Mouse (Mus musculus) kidney, postnatal 0 days (tissue): ENCODE results near the gene Anxa6. TPM values are rescaled to one million over a fixed set of nuclear protein-coding genes. Genes with fewer than 3 reads are reported as not detected.

Source experiments
- ATAC-seq: fragments of 200-750 bp; cut with Nextera tagmentation; replicated peaks from 2 replicates; pipeline ENCODE4 v1.8.0; 2017; ENCODE audit warnings: low read depth, moderate number of reproducible peaks, moderate TSS enrichment, moderate library complexity; ENCODE audit not compliant: low FRiP score
- DNase-seq: peaks from one replicate; pipeline ENCODE4 v3.0.0-alpha.2; 2016; ENCODE audit warnings: low spot score
- H3K27ac ChIP-seq: fragments of 300-500 bp; sonication (generic); 2 replicates; pipeline ENCODE4 v1.5.1; 2014; ENCODE audit warnings: mild to moderate bottlenecking
- H3K27me3 ChIP-seq: fragments of 300-500 bp; sonication (generic); 2 replicates; pipeline ENCODE4 v1.6.1; 2014; ENCODE audit warnings: low read length, mixed read lengths; ENCODE audit not compliant: insufficient read depth
- H3K36me3 ChIP-seq: fragments of 300-500 bp; sonication (generic); 2 replicates; pipeline ENCODE4 v1.6.1; 2014; ENCODE audit warnings: low read length, mixed read lengths; ENCODE audit not compliant: insufficient read depth
- H3K4me1 ChIP-seq: fragments of 300-500 bp; sonication (generic); replicated peaks from 2 replicates; pipeline ENCODE4 v1.6.1; 2014; ENCODE audit warnings: antibody characterized with exemption, low read length, mixed read lengths; ENCODE audit not compliant: insufficient read depth
- H3K4me2 ChIP-seq: fragments of 300-500 bp; sonication (generic); 2 replicates; pipeline ENCODE4 v1.6.1; 2014; ENCODE audit warnings: mild to moderate bottlenecking, low read length, moderate library complexity, mixed read lengths
- H3K4me3 ChIP-seq: fragments of 300-500 bp; sonication (generic); replicated peaks from 2 replicates; pipeline ENCODE4 v1.5.1; 2014; ENCODE audit warnings: low read depth, low read length
- H3K9ac ChIP-seq: fragments of 300-500 bp; sonication (generic); 2 replicates; pipeline ENCODE4 v1.6.1; 2014; ENCODE audit warnings: low read depth, low read length
- H3K9me3 ChIP-seq: fragments of 300-500 bp; sonication (generic); replicated peaks from 2 replicates; pipeline ENCODE4 v1.6.1; 2016; ENCODE audit warnings: low read length, inconsistent platforms, mixed read lengths
- CTCF ChIP-seq: IDR thresholded peaks from 2 replicates; pipeline ENCODE4 v1.5.1; 2016; ENCODE audit warnings: antibody characterized with exemption, low read depth, mild to moderate bottlenecking, moderate library complexity
- WGBS: fragments of 180-500 bp; shearing (Covaris S2); extraction: QIAGEN DNeasy Blood & Tissue Kit; methylation state at CpG from one replicate; pipeline ENCODE4 v1.1.7; 2014; 5-methylcytosine and 5-hydroxymethylcytosine counted together
- polyA plus RNA-seq: library from polyadenylated mRNA; unstranded; fragments of >200 nt; fragmentation: Nextera tagmentation; extraction: Ambion mirVana; gene quantifications from 2 replicates; pipeline ENCODE4 v1.2.1, GENCODE M21; 2015

Gene Anxa6
- polyA plus RNA-seq, 1 experiment from 2014 or later: 146 TPM

GRCm38 (mm10) chr11:55011440-55011839, 21.8 kb downstream of the Anxa6 start:
- ATAC-seq (no peak), DNase-seq (no peak)
- no peak overlapping the region for H3K4me2 ChIP-seq
- H3K36me3 ChIP-seq: peaks cover 44% of the 10 kb centered on the region
- H3K9ac ChIP-seq: no peak overlapping the region
- 59% methylated on average over 3 of the region's 3 CpGs for WGBS
- no peaks in the 10 kb centered on the region for H3K9me3 ChIP-seq
- no peak for TF ChIP-seq CTCF
- no peaks in the 10 kb centered on the region for H3K27me3 ChIP-seq
- H3K4me3 ChIP-seq: no peak overlapping the region
- H3K27ac ChIP-seq: no peak overlapping the region
- H3K4me1 ChIP-seq: no peaks in the 10 kb centered on the region

GRCm38 (mm10) chr11:55008230-55008629, 25.0 kb downstream of the Anxa6 start:
- H3K27me3 ChIP-seq: no peaks in the 10 kb centered on the region
- no peak overlapping the region for H3K9ac ChIP-seq
- ATAC-seq: no peak
- WGBS: 62% methylated on average over 6 of the region's 6 CpGs
- H3K4me1 ChIP-seq: no peaks in the 10 kb centered on the region
- H3K27ac ChIP-seq: no peak overlapping the region
- no peak overlapping the region for H3K4me2 ChIP-seq
- no peaks in the 10 kb centered on the region for H3K9me3 ChIP-seq
- DNase-seq: no peak
- no peak overlapping the region for H3K4me3 ChIP-seq
- peaks cover 59% of the 10 kb centered on the region for H3K36me3 ChIP-seq
- TF ChIP-seq CTCF: no peak

- no peak overlapping the region for H3K9ac ChIP-seq
- 83% methylated on average over 5 of the region's 5 CpGs for WGBS
- TF ChIP-seq CTCF: peak; percentile 50
- DNase-seq (no peak), ATAC-seq (no peak)
- no peak overlapping the region for H3K27ac ChIP-seq
- no peaks in the 10 kb centered on the region for H3K27me3 ChIP-seq
- no peak overlapping the region for H3K4me2 ChIP-seq
- no peak overlapping the region for H3K4me3 ChIP-seq
- peaks cover 64% of the 10 kb centered on the region for H3K36me3 ChIP-seq
- no peaks in the 10 kb centered on the region for H3K9me3 ChIP-seq
- no peaks in the 10 kb centered on the region for H3K4me1 ChIP-seq
Measured at GRCm38 (mm10) chr11:55005684-55006083, 27.6 kb downstream of the Anxa6 start.

GRCm38 (mm10) chr11:55004970-55005502, 28.2 kb downstream of the Anxa6 start:
- no peak for ATAC-seq
- no peak for DNase-seq
- Histone ChIP-seq H3K9ac (no peak overlapping the region), H3K4me2 (no peak overlapping the region), H3K36me3 (peaks cover 59% of the 10 kb centered on the region), H3K27me3 (no peaks in the 10 kb centered on the region), H3K9me3 (no peaks in the 10 kb centered on the region), H3K27ac (no peak overlapping the region), H3K4me1 (no peaks in the 10 kb centered on the region), H3K4me3 (no peak overlapping the region)
- TF ChIP-seq CTCF: no peak
- WGBS: 82% methylated on average over 7 of the region's 7 CpGs

GRCm38 (mm10) chr11:54998708-54999107, 34.5 kb downstream of the Anxa6 start:
- DNase-seq: no peak
- Histone ChIP-seq H3K36me3 (peaks cover 48% of the 10 kb centered on the region), H3K9me3 (no peaks in the 10 kb centered on the region), H3K27ac (no peak overlapping the region), H3K4me2 (no peak overlapping the region), H3K27me3 (no peaks in the 10 kb centered on the region), H3K9ac (no peak overlapping the region), H3K4me3 (no peak overlapping the region), H3K4me1 (no peaks in the 10 kb centered on the region)
- WGBS: 69% methylated on average over 2 of the region's 2 CpGs
- TF ChIP-seq CTCF: no peak
- no peak for ATAC-seq

- TF ChIP-seq CTCF: peak; percentile 94
Measured at GRCm38 (mm10) chr11:54998284-54998683, 35.0 kb downstream of the Anxa6 start.

GRCm38 (mm10) chr11:54996176-54996575, 37.1 kb downstream of the Anxa6 start:
- no peak for TF ChIP-seq CTCF
- Histone ChIP-seq H3K9me3 (no peaks in the 10 kb centered on the region), H3K36me3 (peaks cover 42% of the 10 kb centered on the region), H3K4me3 (no peak overlapping the region), H3K27me3 (no peaks in the 10 kb centered on the region), H3K4me1 (no peaks in the 10 kb centered on the region), H3K27ac (no peak overlapping the region), H3K4me2 (no peak overlapping the region), H3K9ac (no peak overlapping the region)
- no peak for DNase-seq
- ATAC-seq: no peak
- WGBS: 73% methylated on average over 7 of the region's 7 CpGs

More at GRCm38 (mm10) chr11:54998284-54998683, 35.0 kb downstream of the Anxa6 start:
- Histone ChIP-seq H3K9ac (no peak overlapping the region), H3K9me3 (no peaks in the 10 kb centered on the region), H3K27me3 (no peaks in the 10 kb centered on the region), H3K4me1 (no peaks in the 10 kb centered on the region), H3K36me3 (peaks cover 44% of the 10 kb centered on the region), H3K27ac (no peak overlapping the region), H3K4me3 (no peak overlapping the region), H3K4me2 (no peak overlapping the region)
- WGBS: 9% methylated on average over 12 of the region's 12 CpGs
- DNase-seq (peak; percentile 89), ATAC-seq (peak; percentile 78)
